Mouse (Mus musculus) yolk sac, embryonic 10.5 days (tissue): ENCODE results near the gene Gm21954.

Experiments
- DNase-seq: peaks from one replicate; pipeline ENCODE4 v3.0.0-alpha.2; 2017; ENCODE audit warnings: low spot score

Gene Gm21954

DNA sequence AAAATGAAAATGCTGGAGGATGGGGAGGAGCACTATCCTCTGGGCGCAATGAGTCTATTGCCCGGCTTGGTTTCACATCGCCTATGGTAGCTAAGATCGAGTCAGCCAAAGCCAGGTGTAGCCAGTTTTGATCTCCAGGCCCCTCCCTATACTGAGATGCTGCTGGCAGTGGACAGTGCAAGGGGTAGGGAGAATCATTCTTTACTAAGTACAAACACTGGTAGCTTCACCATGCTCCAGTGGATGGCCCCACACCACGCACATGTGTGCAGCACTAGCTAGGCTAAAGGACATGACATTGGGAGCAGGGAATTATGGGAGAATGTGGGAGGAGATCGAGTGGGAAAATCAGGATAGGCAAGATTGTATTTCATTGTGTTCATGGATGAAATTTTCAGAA lies 53.2 kb downstream of the Gm21954 start:
- no peak for DNase-seq

DNA sequence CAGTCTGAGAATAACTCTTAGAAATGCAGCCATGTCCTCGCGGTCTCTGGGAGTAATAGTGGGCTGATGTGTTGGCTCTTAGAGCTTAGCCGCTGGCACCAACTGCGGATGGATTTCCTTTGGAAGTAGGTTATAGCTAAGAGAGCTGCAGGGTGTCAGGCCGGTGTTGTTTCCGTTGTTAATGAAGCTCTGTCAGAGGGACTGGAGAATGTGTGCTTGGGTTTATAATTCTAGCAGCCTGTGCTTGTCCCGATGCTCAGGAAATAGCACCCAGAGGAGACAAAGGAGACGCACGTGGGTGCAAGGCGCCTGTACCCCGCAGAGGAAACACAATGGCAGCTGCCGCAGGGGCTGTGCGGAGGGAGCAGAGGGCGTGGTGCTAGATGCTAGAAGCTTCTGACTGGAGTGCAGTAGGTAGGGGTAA lies 56.5 kb downstream of the Gm21954 start:
- no peak for DNase-seq
